Mouse (Mus musculus) neural tube, embryonic 14.5 days (tissue): Measurements from ENCODE around the gene Hbb-y. TPM values are rescaled to one million over a fixed set of nuclear protein-coding genes. Genes with fewer than 3 reads are reported as not detected.
"Not testable (repeated sequence)": the region's sequence is repeated elsewhere in the genome, so short reads cannot be mapped to it uniquely, and the experiment has no call there.

Experiments
- ATAC-seq: fragments of 200-750 bp; cut with Nextera tagmentation; 2 replicates; pipeline ENCODE4 v1.8.0; 2017; ENCODE audit warnings: low read depth, mild to moderate bottlenecking, moderate TSS enrichment, moderate library complexity
- H3K27ac ChIP-seq: fragments of 300-500 bp; sonication (generic); 2 replicates; pipeline ENCODE4 v1.5.1; 2014; ENCODE audit warnings: low read depth, mild to moderate bottlenecking, control low read depth, low read length, moderate library complexity, mixed read lengths
- H3K27me3 ChIP-seq: fragments of 300-500 bp; sonication (generic); 2 replicates; pipeline ENCODE4 v1.6.1; 2014; ENCODE audit warnings: low read length; ENCODE audit not compliant: control insufficient read depth, insufficient read depth
- H3K36me3 ChIP-seq: fragments of 300-500 bp; sonication (generic); 2 replicates; pipeline ENCODE4 v1.6.1; 2014; ENCODE audit warnings: low read length, mixed read lengths; ENCODE audit not compliant: control insufficient read depth, insufficient read depth
- H3K4me1 ChIP-seq: fragments of 300-500 bp; sonication (generic); 2 replicates; pipeline ENCODE4 v1.6.1; 2014; ENCODE audit warnings: low read length; ENCODE audit not compliant: control insufficient read depth, insufficient read depth
- H3K4me2 ChIP-seq: fragments of 300-500 bp; sonication (generic); 2 replicates; pipeline ENCODE4 v1.6.1; 2014; ENCODE audit warnings: mild to moderate bottlenecking, low read depth, low read length, control low read depth
- H3K4me3 ChIP-seq: fragments of 300-500 bp; sonication (generic); 2 replicates; pipeline ENCODE4 v1.5.1; 2014; ENCODE audit warnings: low read depth, low read length, control low read depth, mixed read lengths
- H3K9ac ChIP-seq: fragments of 300-500 bp; sonication (generic); replicated peaks from 2 replicates; pipeline ENCODE4 v1.6.1; 2014; ENCODE audit warnings: low read depth, mild to moderate bottlenecking, control low read depth, low read length, mixed read lengths
- H3K9me3 ChIP-seq: fragments of 300-500 bp; sonication (generic); 2 replicates; pipeline ENCODE4 v1.6.1; 2016; ENCODE audit warnings: low read length; ENCODE audit not compliant: control insufficient read depth
- WGBS: fragments of 180-500 bp; shearing (Covaris S2); extraction: QIAGEN DNeasy Blood & Tissue Kit; methylation state at CpG from one replicate; pipeline ENCODE4 v1.1.7; 2014; 5-methylcytosine and 5-hydroxymethylcytosine counted together
- polyA plus RNA-seq: library from polyadenylated mRNA; unstranded; fragments of >200 nt; fragmentation: Nextera tagmentation; extraction: Ambion mirVana; gene quantifications from 2 replicates; pipeline ENCODE4 v1.2.1, GENCODE M21; 2014

Hbb-y gene
- polyA plus RNA-seq, 1 experiment from 2014 or later: 261 TPM

DNA sequence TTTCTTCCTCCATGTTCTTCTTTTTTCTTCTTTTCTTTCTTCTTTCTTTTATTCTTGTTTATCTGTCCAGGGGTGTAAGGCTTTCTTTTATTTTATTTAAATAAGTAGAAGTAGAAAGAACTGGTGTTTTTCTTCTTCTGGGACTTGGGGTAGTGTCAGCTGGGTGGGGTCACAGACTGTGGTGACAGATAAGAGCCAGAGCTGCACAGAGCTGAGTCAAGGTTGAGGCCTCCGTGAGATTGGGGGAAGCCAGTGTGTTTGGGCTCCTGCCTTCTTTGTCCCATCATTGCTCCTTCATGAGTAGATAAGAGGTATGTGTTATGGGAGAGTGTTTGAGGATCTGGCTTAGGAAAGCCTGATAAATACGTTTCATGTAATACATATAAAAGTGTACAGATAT, 6.1 kb upstream of the Hbb-y start:
- H3K27me3 ChIP-seq: no peaks in the 10 kb centered on the region
- H3K36me3 ChIP-seq: no peaks in the 10 kb centered on the region
- H3K4me3 ChIP-seq: no peak overlapping the region
- 72% methylated on average over 2 of the region's 2 CpGs for WGBS
- no peak overlapping the region for H3K4me2 ChIP-seq
- no peaks in the 10 kb centered on the region for H3K4me1 ChIP-seq
- ATAC-seq: no peak
- H3K9me3 ChIP-seq: no peaks in the 10 kb centered on the region
- no peak overlapping the region for H3K27ac ChIP-seq
- H3K9ac ChIP-seq: no peak overlapping the region

- 85% methylated on average over 1 of the region's 1 CpGs for WGBS
- Histone ChIP-seq H3K9me3 (no peaks in the 10 kb centered on the region), H3K27ac (no peak overlapping the region), H3K4me2 (no peak overlapping the region), H3K36me3 (no peaks in the 10 kb centered on the region), H3K27me3 (no peaks in the 10 kb centered on the region), H3K4me3 (no peak overlapping the region), H3K9ac (no peak overlapping the region), H3K4me1 (no peaks in the 10 kb centered on the region)
- no peak for ATAC-seq
Observed at GRCm38 (mm10) chr7:103854669-103855068, 1.7 kb upstream of the Hbb-y start.

GRCm38 (mm10) chr7:103844525-103845325, 8.3 kb downstream of the Hbb-y start:
- no peaks in the 10 kb centered on the region for H3K9me3 ChIP-seq
- ATAC-seq: no peak
- no peaks in the 10 kb centered on the region for H3K4me1 ChIP-seq
- no peak overlapping the region for H3K4me3 ChIP-seq
- H3K9ac ChIP-seq: no peak overlapping the region
- no peak overlapping the region for H3K4me2 ChIP-seq
- H3K27me3 ChIP-seq: no peaks in the 10 kb centered on the region
- 34% methylated on average over 2 of the region's 2 CpGs for WGBS
- no peaks in the 10 kb centered on the region for H3K36me3 ChIP-seq
- H3K27ac ChIP-seq: no peak overlapping the region

GRCm38 (mm10) chr7:103843034-103843433, 10.0 kb downstream of the Hbb-y start, which contains the start of gene Hbb-bh1:
TSS of gene Hbb-bh1 (minus strand) at chr7:103843164.
- no peak within 1 kb of the TSS for H3K4me3 ChIP-seq
- WGBS: 94% methylated on average over 2 of the region's 2 CpGs
- no peaks in the 10 kb centered on the region for H3K9me3 ChIP-seq
- no peak for ATAC-seq
- H3K9ac ChIP-seq: no peak within 1 kb of the TSS
- no peak within 1 kb of the TSS for H3K4me2 ChIP-seq
- H3K27me3 ChIP-seq: no peaks in the 10 kb centered on the region
- H3K4me1 ChIP-seq: no peaks in the 10 kb centered on the region
- H3K36me3 ChIP-seq: no peaks in the 10 kb centered on the region
- no peak within 1 kb of the TSS for H3K27ac ChIP-seq

- Histone ChIP-seq H3K27me3 (no peaks in the 10 kb centered on the region), H3K4me2 (no peak within 1 kb of the TSS), H3K9me3 (no peaks in the 10 kb centered on the region), H3K36me3 (no peaks in the 10 kb centered on the region), H3K4me1 (no peaks in the 10 kb centered on the region), H3K9ac (no peak within 1 kb of the TSS), H3K27ac (no peak within 1 kb of the TSS), H3K4me3 (no peak within 1 kb of the TSS)
- whole genome bisulfite sequencing: 76% methylated on average over 3 of the region's 3 CpGs
- ATAC-seq: no peak
Observed at GRCm38 (mm10) chr7:103840268-103840667, 12.7 kb downstream of the Hbb-y start, which contains the start of gene Hbb-bh2. TSS of gene Hbb-bh2 (minus strand) at chr7:103840520.

DNA sequence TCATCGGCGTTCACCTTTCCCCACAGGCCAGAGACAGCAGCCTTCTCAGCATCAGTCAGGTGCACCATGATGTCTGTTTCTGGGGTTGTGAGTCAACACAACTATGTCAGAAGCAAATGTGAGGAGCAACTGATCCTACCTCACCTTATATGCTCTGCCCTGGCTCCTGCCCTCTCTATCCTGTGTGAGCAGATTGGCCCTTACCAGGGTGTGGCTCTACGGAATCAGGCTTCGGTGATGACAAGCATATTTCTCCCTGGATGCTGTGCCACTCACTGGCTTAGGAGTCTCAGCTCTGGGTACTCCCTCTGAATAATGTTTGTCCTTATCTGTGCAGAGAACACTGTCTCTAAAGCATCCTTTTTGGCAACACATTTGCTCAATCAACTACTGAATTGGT, 25.2 kb downstream of the Hbb-y start, which contains the start of gene Hbb-bs:
Gene Hbb-bs, minus strand, starts transcription at position 289 of the 400 bp plus-strand sequence.
- Histone ChIP-seq H3K9ac (no peak within 1 kb of the TSS), H3K27me3 (no peaks in the 10 kb centered on the region), H3K36me3 (no peaks in the 10 kb centered on the region), H3K4me2 (no peak within 1 kb of the TSS), H3K27ac (no peak within 1 kb of the TSS), H3K9me3 (no peaks in the 10 kb centered on the region), H3K4me3 (no peak within 1 kb of the TSS), H3K4me1 (no peaks in the 10 kb centered on the region)
- WGBS: 96% methylated on average over 4 of the region's 4 CpGs
- no peak for ATAC-seq

- not testable (repeated sequence) for H3K4me1 ChIP-seq, H3K27me3 ChIP-seq, H3K9me3 ChIP-seq, H3K27ac ChIP-seq, H3K36me3 ChIP-seq, H3K4me2 ChIP-seq, ATAC-seq, H3K9ac ChIP-seq, H3K4me3 ChIP-seq
- WGBS: no CpG with 5 or more reads among the region's 2 CpGs
Observed at GRCm38 (mm10) chr7:103827139-103827538, 25.9 kb downstream of the Hbb-y start.

- no peaks in the 10 kb centered on the region for H3K9me3 ChIP-seq
- WGBS: 58% methylated on average over 3 of the region's 3 CpGs
- no peak overlapping the region for H3K27ac ChIP-seq
- no peak overlapping the region for H3K4me3 ChIP-seq
- no peaks in the 10 kb centered on the region for H3K27me3 ChIP-seq
- no peak for ATAC-seq
- no peaks in the 10 kb centered on the region for H3K4me1 ChIP-seq
- H3K36me3 ChIP-seq: no peaks in the 10 kb centered on the region
- no peak overlapping the region for H3K9ac ChIP-seq
- no peak overlapping the region for H3K4me2 ChIP-seq
Observed at GRCm38 (mm10) chr7:103826255-103826887, 26.6 kb downstream of the Hbb-y start.

GRCm38 (mm10) chr7:103825536-103826254, 27.3 kb downstream of the Hbb-y start:
- 92% methylated on average over 3 of the region's 3 CpGs for WGBS
- H3K4me1 ChIP-seq: no peaks in the 10 kb centered on the region
- H3K27ac ChIP-seq: no peak overlapping the region
- no peak overlapping the region for H3K4me3 ChIP-seq
- no peak overlapping the region for H3K9ac ChIP-seq
- no peak overlapping the region for H3K4me2 ChIP-seq
- no peaks in the 10 kb centered on the region for H3K27me3 ChIP-seq
- H3K9me3 ChIP-seq: no peaks in the 10 kb centered on the region
- ATAC-seq: no peak
- no peaks in the 10 kb centered on the region for H3K36me3 ChIP-seq
